In the genomic region with DNA sequence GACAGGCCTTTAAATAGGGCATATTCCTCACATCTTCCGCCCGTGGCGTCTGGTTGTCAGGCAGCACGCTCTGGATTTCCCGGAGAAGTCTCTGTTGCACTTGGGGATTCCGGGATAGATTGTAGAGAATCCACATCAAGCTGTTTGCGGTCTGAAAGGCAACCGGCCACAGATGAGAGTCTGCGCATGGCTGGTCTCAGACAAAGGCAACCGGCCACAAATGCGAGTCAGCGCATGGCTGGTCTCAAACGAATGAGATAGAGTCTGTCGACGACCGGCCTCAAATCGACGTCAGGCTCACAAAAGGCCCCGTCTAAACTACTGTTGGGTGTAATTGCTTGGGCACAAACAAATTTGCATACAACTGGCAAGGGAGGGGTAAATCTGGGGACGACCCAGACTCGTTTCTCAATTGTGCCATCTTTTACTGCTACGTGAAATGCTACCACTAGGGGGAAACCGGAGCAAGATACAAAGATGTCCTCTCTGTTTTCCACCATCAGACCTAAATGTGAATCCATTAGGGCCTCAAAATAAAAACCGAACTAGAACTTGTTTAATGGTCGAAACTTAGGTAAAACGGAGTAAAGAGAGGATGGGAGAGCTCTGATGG, we compare ENCODE assay signal across 10 mouse cellular contexts. TPM values are rescaled to one million over a fixed set of nuclear protein-coding genes. Genes with fewer than 3 reads are reported as not detected.
DNase-seq lines count a peak whose midpoint lies in the region; ATAC-seq and TF ChIP-seq lines count a peak whose summit lies in the region.
"Had no signal": no experiment of that assay in that cellular context is flagged by ENCODE, and none has a peak within 500 bp of the region (broad histone marks: within the 10 kb centered on the region; RNA-seq: fewer than 3 reads in every experiment).

No protein-coding gene starts in this region.

- peak; percentile 52; the same call in 1 of the 2 replicates for TF ChIP-seq CTCF in liver, embryonic 14.5 days (IDR thresholded peaks at IDR 0.05; ENCODE audit: low read depth)

- no peaks in the 10 kb centered on the region for H3K9me3 ChIP-seq in liver, embryonic 14.5 days (ENCODE audit: control insufficient read depth, low read length)
- H3K9me3 ChIP-seq in hindbrain, embryonic 16.5 days (ENCODE audit: control insufficient read depth, low read length), result no peaks in the 10 kb centered on the region
- H3K9me3 ChIP-seq: heart, embryonic 13.5 days had no signal

- WGBS in liver, embryonic 14.5 days (ENCODE audit: insufficient replicate concordance), result 47% methylated on average over 26 of the region's 26 CpGs
- 41% methylated on average over 26 of the region's 26 CpGs for WGBS in hindbrain, embryonic 16.5 days

- no peaks in the 10 kb centered on the region for H3K36me3 ChIP-seq in liver, embryonic 14.5 days (replicated peaks; ENCODE audit: control insufficient read depth, insufficient read depth, low read depth)
- no peaks in the 10 kb centered on the region for H3K36me3 ChIP-seq in hindbrain, embryonic 16.5 days (ENCODE audit: control insufficient read depth, insufficient read depth, low read length)
- H3K36me3 ChIP-seq: heart, embryonic 13.5 days had no signal

- H3K4me2 ChIP-seq in liver, embryonic 14.5 days (ENCODE audit: low read depth), result no peak overlapping the region
- peak overlapping the region; percentile 38 for H3K4me2 ChIP-seq in hindbrain, embryonic 16.5 days (ENCODE audit: low read length)
- H3K4me2 ChIP-seq: heart, embryonic 13.5 days had no signal

- no peak overlapping the region for H3K9ac ChIP-seq in liver, embryonic 14.5 days (replicated peaks)
- 0 out of 2 replicates have a peak overlapping the region, but pooled peaks have one; percentile 0 for H3K9ac ChIP-seq in hindbrain, embryonic 16.5 days (ENCODE audit: low read depth, low read length)
- H3K9ac ChIP-seq: heart, embryonic 13.5 days had no signal

- no peak for DNase-seq in liver, embryonic 14.5 days (ENCODE audit: low read depth in 3 of 3, low spot score in 3 of 3)
- no peak for DNase-seq in liver
- peak; percentile 82 for DNase-seq in retina, postnatal 1 day
- no peak for DNase-seq in right cerebral cortex, postnatal 25 days
- DNase-seq in right cerebral cortex, postnatal 14 days, result no peak

- H3K4me3 ChIP-seq in liver, embryonic 14.5 days (ENCODE audit: insufficient read depth in 1 of 2, low read depth in 2 of 2, low read length in 2 of 2), result no peak overlapping the region
- no peak overlapping the region for H3K4me3 ChIP-seq in hindbrain, embryonic 16.5 days (ENCODE audit: low read length)
- H3K4me3 ChIP-seq: heart, embryonic 13.5 days had no signal

- no peaks in the 10 kb centered on the region for H3K4me1 ChIP-seq in liver, embryonic 14.5 days (replicated peaks; ENCODE audit: control insufficient read depth in 2 of 2, insufficient read depth in 2 of 2, low read length in 1 of 2)
- no peaks in the 10 kb centered on the region for H3K4me1 ChIP-seq in hindbrain, embryonic 16.5 days (ENCODE audit: control insufficient read depth, insufficient read depth, low read depth, low read length)
- H3K4me1 ChIP-seq: heart, embryonic 13.5 days had no signal

- H3K27me3 ChIP-seq in liver, embryonic 14.5 days (ENCODE audit: control insufficient read depth, insufficient read depth, low read length), result no peaks in the 10 kb centered on the region; the same call in 1 of the 2 replicates
- H3K27me3 ChIP-seq in hindbrain, embryonic 16.5 days (replicated peaks; ENCODE audit: control insufficient read depth, insufficient read depth, low read length), result no peaks in the 10 kb centered on the region

- ATAC-seq in liver, embryonic 14.5 days (ENCODE audit: insufficient read depth), result no peak
- ATAC-seq in activated CD4-positive, CD25-positive, alpha-beta regulatory T cell, adult 4 months, result peak; percentile 52
- ATAC-seq in hindbrain, embryonic 16.5 days, result no peak

- no peak overlapping the region for H3K27ac ChIP-seq in liver, embryonic 14.5 days
- H3K27ac ChIP-seq in hindbrain, embryonic 16.5 days (ENCODE audit: low read depth, low read length), result no peak overlapping the region
- H3K27ac ChIP-seq: heart, embryonic 13.5 days had no signal

- no peak for TF ChIP-seq EP300 in liver, embryonic 14.5 days (IDR thresholded peaks at IDR 0.05; ENCODE audit: low read depth)

RNA-seq across cellular contexts. Expression of a gene that starts 8.2 kb away (rescaled TPM):
- 24.7 and 26.1 TPM in 2 replicates for polyA plus RNA-seq in liver, embryonic 14.5 days (2012; rRNA removed)
- polyA plus RNA-seq in liver, embryonic 14.5 days (2014; fragmentation: Nextera tagmentation; extraction: Ambion mirVana), result 44.1 and 45.1 TPM in 2 replicates
- polyA plus RNA-seq in activated CD4-positive, CD25-positive, alpha-beta regulatory T cell, adult 4 months (2017; shearing (Covaris generic)), result 10 to 100 TPM; 52.3 to 58.8 TPM
- polyA plus RNA-seq in hindbrain, embryonic 16.5 days (2015; fragmentation: Nextera tagmentation; extraction: Ambion mirVana), result 99.8 and 124 TPM in 2 replicates

RNA-seq across cellular contexts. Expression of a gene that starts 8.9 kb away (rescaled TPM):
- polyA plus RNA-seq in liver, embryonic 14.5 days (2012; rRNA removed), result not detected in 2 replicates
- polyA plus RNA-seq in liver, embryonic 14.5 days (2014; fragmentation: Nextera tagmentation; extraction: Ambion mirVana), result not detected in 2 replicates
- under 1 TPM in 1 of 2 experiments, not detected in 1; 0.19 TPM for polyA plus RNA-seq in activated CD4-positive, CD25-positive, alpha-beta regulatory T cell, adult 4 months (2017; shearing (Covaris generic))
- polyA plus RNA-seq in hindbrain, embryonic 16.5 days (2015; fragmentation: Nextera tagmentation; extraction: Ambion mirVana), result 0.08 and 0.10 TPM in 2 replicates
- polyA plus RNA-seq: heart, embryonic 13.5 days; liver, embryonic 16.5 days; stomach, embryonic 14.5 days had no signal
